Mouse (Mus musculus) bone marrow macrophage, adult 2 months (primary cell): ENCODE data around the gene Tm4sf1. TPM values are rescaled to one million over a fixed set of nuclear protein-coding genes. Genes with fewer than 3 reads are reported as not detected.

Source experiments
- H3K27ac ChIP-seq: 2 replicates; pipeline ENCODE4 v1.5.1; 2012; ENCODE audit warnings: low read depth, low read length; ENCODE audit not compliant: insufficient read depth
- H3K4me1 ChIP-seq: 2 replicates; pipeline ENCODE4 v1.6.1; 2012; ENCODE audit warnings: low read length; ENCODE audit not compliant: control insufficient read depth, insufficient read depth
- H3K4me3 ChIP-seq: 2 replicates; pipeline ENCODE4 v1.5.1; 2012; ENCODE audit warnings: mild to moderate bottlenecking, low read length, moderate library complexity; ENCODE audit not compliant: insufficient read depth
- CTCF ChIP-seq: IDR thresholded peaks from 2 replicates; pipeline ENCODE4 v1.5.1; 2012; ENCODE audit warnings: low read depth, mild to moderate bottlenecking, low read length, moderate library complexity
- POLR2A ChIP-seq: IDR thresholded peaks from 2 replicates; pipeline ENCODE4 v1.6.1; 2012; ENCODE audit warnings: mild to moderate bottlenecking, low read depth, low read length, borderline replicate concordance
- polyA plus RNA-seq: library from polyadenylated mRNA; stranded (reverse); fragments of >200 nt; gene quantifications from 2 replicates; pipeline ENCODE4 v1.2.4, GENCODE M21; 2012; ENCODE audit not compliant: missing spikeins, insufficient read depth, insufficient read length

Gene Tm4sf1
- polyA plus RNA-seq, 1 experiment, result 2.0 TPM

DNA sequence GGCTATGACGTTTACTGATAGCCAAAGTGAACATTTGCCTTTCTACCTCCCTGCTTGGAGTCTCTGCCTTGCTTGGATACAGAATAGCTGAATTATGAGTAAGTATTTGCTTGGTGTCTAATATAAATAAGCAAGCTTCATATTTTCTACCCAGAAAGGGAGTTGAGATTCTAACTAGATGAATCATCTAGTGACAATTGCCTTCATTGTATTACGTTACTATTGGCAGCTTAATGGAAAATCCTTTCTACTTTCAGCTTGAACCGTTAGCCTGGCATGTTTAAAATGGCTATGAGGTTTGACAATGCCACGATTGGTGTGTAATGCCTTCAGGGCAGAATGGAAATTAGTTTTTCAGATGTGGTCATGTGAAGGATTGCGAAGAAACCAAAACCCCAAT, 2.7 kb upstream of the Tm4sf1 start:
- no peak for TF ChIP-seq CTCF
- no peak for TF ChIP-seq POLR2A
- Histone ChIP-seq H3K4me3 (no peak overlapping the region), H3K27ac (no peak overlapping the region), H3K4me1 (0 out of 2 replicates have a peak, but pooled peaks cover 2% of the 10 kb centered on the region)

DNA sequence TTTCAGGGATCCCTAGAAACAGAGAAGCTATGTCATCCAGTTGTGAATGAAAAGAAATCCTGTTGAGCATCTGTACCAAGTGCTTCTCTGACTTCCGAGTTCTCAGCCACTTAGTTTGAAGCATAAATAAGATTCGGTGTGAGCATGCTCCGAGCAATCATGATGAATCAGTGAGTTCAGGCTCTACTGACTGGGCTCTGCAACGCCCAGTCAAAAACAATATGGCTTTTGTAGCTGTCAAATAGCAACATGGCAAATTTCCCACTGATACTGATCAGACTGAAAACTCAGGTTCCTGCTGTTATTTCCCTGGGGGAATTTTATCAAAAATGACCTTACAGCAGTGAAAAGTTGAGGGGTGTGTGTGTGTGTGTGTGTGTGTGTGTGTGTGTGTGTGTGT, 2.3 kb upstream of the Tm4sf1 start:
- TF ChIP-seq CTCF (no peak), POLR2A (no peak)
- Histone ChIP-seq H3K4me3 (no peak overlapping the region), H3K4me1 (0 out of 2 replicates have a peak, but pooled peaks cover 2% of the 10 kb centered on the region), H3K27ac (no peak overlapping the region)

DNA sequence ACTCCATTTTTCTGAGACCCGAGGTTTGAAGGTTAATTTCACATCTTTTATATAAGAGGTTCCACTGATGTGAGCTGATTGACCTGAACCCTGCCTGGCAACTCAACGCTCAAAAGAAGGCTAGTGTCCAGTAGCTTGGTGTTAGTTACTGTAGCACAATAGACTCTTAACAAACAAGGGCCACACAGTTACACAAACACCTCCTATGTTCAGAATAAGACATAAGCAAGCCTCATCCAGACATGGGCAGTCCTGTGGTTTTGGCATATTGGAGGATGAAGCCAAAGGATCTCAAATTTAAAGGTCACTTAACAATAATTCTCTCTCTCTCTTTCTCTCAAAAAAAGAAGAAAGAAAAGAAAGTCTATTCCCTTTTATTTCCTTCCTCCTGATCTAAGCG, 1.7 kb upstream of the Tm4sf1 start:
- Histone ChIP-seq H3K27ac (no peak overlapping the region), H3K4me3 (no peak overlapping the region), H3K4me1 (0 out of 2 replicates have a peak, but pooled peaks cover 2% of the 10 kb centered on the region)
- no peak for TF ChIP-seq CTCF

DNA sequence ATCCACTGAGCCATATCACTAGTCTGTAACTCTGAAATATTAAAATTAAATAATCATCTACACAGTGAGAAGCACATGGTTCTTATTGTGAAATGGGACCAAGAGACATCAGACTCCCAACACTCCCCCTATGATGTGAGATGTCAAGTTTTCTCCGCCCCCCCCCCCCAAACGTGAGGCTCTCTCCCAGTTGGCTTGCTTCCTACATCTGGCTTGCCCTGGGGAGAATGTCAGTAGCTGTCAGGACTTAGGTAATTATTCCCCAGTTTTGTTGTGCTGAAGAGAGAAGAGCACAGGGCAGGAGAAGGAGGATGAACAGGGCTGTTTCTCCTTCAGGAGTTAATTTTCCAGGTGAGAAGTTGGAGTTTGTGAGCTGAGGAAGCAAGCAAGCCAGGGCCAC, 1.1 kb upstream of the Tm4sf1 start:
- TF ChIP-seq POLR2A (no peak), CTCF (no peak)
- Histone ChIP-seq H3K4me3 (no peak overlapping the region), H3K27ac (no peak overlapping the region), H3K4me1 (0 out of 2 replicates have a peak, but pooled peaks cover 2% of the 10 kb centered on the region)

DNA sequence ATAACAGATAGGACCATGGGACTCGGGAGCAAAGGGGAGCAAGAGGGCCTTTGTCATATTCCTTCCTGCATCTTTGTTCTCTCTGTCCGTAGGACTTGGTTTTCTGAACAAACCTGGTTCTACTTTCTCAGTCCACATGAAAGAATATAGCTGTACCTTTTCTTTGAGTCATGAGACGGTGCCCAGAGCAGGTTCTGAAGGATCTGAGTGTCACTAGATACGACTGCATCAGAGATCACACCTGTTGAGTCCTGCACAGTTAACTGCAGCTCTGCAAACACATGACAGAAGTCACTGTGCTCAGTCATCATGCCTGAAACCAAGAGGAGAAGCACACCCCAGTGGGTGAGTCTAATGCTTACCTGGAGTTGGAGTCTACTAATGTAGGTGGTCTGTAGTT, 422 bp downstream of the Tm4sf1 start:
- Histone ChIP-seq H3K4me3 (no peak overlapping the region), H3K27ac (no peak overlapping the region), H3K4me1 (0 out of 2 replicates have a peak, but pooled peaks cover 2% of the 10 kb centered on the region)
- TF ChIP-seq POLR2A (no peak), CTCF (no peak)

DNA sequence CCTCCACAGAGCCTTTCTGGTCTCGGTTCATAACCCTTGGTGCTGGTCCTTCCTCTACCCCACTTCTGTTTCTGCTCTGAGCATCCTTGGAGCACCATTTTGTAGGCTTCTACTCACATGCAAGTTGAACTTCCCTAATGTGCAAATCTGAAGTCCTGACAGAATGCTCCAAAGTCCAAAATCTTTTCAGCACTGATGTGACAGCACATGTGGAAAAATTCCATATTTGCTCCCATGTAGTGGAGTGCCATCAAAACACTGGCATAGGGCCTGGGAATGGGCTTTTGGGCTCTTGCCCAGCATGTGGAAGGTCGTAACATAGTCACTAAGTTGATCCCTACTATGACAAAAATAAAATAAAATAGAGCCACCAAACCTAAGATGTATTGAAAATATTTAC, 3.8 kb downstream of the Tm4sf1 start:
- TF ChIP-seq CTCF (no peak), POLR2A (no peak)
- Histone ChIP-seq H3K4me3 (no peak overlapping the region), H3K4me1 (peaks cover 3% of the 10 kb centered on the region; the same call in 1 of the 2 replicates), H3K27ac (no peak overlapping the region)

DNA sequence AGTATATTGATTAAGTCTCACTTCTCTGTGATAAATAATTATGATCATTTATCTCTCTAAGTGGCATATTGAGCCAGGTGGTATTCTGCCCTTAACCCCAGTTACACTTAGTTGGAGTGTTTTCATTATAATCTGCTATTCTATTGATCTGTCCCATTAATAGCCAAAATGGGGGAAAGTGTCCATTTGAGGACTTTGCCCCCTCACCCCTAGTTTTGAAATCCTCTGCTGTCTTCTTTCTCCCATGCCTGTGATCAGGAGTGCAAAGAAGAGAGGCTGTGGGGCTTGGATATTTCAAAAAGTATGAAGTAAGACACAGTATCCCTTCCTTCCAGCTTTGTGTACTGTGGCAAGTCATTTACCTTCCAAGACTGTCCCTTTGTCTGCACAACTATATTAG, 5.2 kb downstream of the Tm4sf1 start:
- Histone ChIP-seq H3K4me3 (no peak overlapping the region), H3K27ac (no peak overlapping the region), H3K4me1 (peaks cover 3% of the 10 kb centered on the region; the same call in 1 of the 2 replicates)
- TF ChIP-seq CTCF, result no peak
- no peak for TF ChIP-seq POLR2A

DNA sequence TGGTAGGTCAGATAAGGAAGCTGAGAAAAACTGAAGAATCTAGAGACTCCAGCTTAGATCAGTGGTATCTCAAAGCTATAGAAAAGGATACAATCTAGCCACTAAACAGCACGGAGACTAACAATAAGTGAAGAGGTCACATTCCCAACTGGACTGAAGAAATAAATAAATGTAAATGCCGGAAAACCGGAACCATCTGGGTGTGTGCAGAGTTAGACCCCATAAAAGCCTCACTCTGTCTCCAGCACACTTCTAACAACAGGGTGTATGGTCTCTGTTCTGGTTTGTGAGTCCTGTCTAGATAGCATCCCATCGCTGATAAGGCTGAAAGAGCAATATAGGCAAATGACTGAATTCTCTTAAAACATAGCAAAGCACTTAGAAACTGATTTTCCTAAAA, 6.2 kb downstream of the Tm4sf1 start:
- peaks cover 3% of the 10 kb centered on the region; the same call in 1 of the 2 replicates for H3K4me1 ChIP-seq
- H3K4me3 ChIP-seq, result no peak overlapping the region
- TF ChIP-seq POLR2A (no peak), CTCF (no peak)
- H3K27ac ChIP-seq, result no peak overlapping the region

DNA sequence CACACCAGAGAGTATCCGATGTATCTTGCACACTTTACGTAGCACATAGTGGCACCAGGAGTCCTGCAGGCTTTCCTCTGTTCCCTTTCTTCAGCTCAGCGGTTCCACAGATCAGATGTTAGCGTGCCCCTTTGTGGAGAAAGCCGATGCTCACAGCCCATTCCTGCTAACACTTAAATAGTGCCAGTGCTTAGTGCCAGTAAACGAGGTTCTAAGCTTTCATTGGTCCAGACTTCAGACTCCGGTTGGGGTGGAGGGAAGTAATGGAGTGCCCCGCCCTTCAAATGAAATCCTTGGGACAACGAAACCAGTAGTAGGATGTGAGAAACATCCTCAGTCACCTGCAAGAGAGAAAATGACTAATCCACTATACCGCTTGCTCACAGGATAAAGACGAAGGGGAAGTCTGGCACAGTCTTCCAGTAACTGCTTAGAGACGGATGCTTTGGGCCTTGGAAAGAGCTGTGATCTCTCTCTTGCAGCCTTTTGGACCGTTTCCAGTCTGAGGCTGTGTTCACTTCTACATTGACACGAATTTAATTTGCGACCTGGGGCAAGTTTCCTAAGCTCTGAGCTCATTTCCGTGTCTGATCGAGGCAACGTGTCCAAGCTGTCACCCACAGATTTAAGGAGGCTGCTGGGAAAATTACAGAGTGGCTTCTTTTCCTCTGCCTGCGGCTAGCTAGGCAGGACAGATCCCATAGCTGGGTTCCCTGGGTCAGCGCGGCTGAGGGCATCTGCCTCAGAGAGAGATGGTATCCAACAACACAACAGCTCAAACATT, 6.9 kb downstream of the Tm4sf1 start:
- no peak for TF ChIP-seq CTCF
- no peak for TF ChIP-seq POLR2A
- Histone ChIP-seq H3K4me1 (peaks cover 3% of the 10 kb centered on the region; the same call in 1 of the 2 replicates), H3K4me3 (peak overlapping the region; percentile 17), H3K27ac (no peak overlapping the region)

DNA sequence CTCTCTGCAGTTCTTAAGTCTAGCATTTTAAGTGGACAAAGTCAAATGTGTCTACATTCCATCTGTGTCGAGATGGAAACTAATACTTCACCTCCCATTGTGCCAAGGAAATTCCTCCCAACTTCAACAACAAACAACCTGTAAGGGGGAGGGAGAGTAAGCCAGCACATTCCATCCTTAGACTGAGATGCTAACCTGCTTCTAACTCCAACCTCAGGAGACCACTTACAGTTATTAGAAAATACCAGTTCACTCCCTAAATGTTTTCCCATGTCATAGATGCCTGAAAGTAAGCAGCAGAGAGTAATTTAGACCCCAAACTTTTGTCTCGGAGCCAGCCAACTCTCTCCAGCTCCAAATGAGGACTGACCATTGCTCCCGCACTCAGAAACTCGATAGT, 7.9 kb downstream of the Tm4sf1 start:
- TF ChIP-seq POLR2A, result no peak
- H3K27ac ChIP-seq, result no peak overlapping the region
- H3K4me1 ChIP-seq, result peaks cover 5% of the 10 kb centered on the region; the same call in 1 of the 2 replicates
- H3K4me3 ChIP-seq, result no peak overlapping the region

DNA sequence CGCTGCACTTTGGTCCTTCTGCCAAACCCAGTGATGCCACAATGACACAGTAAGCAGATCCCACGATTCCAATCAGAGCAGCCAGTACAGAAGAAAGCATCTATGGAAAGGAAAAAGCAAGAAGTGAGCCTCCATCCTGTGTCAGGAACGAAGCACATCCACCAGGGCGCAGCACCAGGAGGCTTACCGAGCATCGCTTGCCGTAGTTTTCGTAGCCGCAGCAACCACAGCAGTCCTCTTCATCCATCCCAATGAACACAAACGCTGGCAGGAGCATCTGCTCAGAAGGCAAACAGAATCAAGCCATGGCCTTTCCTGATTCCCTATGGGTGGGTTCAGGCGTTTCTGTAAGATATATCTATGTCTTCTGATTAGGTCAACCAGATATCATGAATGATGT, 9.0 kb downstream of the Tm4sf1 start:
- TF ChIP-seq POLR2A (no peak), CTCF (no peak)
- H3K4me3 ChIP-seq, result no peak overlapping the region
- H3K4me1 ChIP-seq, result peaks cover 11% of the 10 kb centered on the region
- H3K27ac ChIP-seq, result no peak overlapping the region
